Mouse (Mus musculus) macrophage (primary cell): ENCODE results near the gene Rabepk. TPM values are rescaled to one million over a fixed set of nuclear protein-coding genes. Genes with fewer than 3 reads are reported as not detected.
"Not testable (repeated sequence)": the region's sequence is repeated elsewhere in the genome, so short reads cannot be mapped to it uniquely, and the experiment has no call there.

Experiments used
- H3K27ac ChIP-seq: fragments of 350-480 bp; formaldehyde crosslinking; 2 replicates; pipeline ENCODE4 v1.9.0; 2021
- H3K36me3 ChIP-seq: fragments of 350-480 bp; formaldehyde crosslinking; 2 replicates; pipeline ENCODE4 v1.9.0; 2021; ENCODE audit errors: inconsistent target
- H3K4me3 ChIP-seq: fragments of 350-480 bp; formaldehyde crosslinking; 2 replicates; pipeline ENCODE4 v1.9.0; 2021; ENCODE audit errors: inconsistent target
- H3K79me2 ChIP-seq: fragments of 350-480 bp; formaldehyde crosslinking; 2 replicates; pipeline ENCODE4 v1.9.0; 2021; ENCODE audit errors: inconsistent target
- WGBS: methylation state at CpG from one replicate; pipeline ENCODE4 v1.1.7; 2026; ENCODE audit warnings: inconsistent platforms; ENCODE audit not compliant: missing documents; 5-methylcytosine and 5-hydroxymethylcytosine counted together
- polyA plus RNA-seq: library from polyadenylated mRNA; stranded (reverse); fragments of 250-400 nt; gene quantifications from 3 replicates; pipeline ENCODE4 v1.2.4, GENCODE M21; 2018; ENCODE audit warnings: inconsistent platforms

Gene Rabepk
- polyA plus RNA-seq, 1 experiment from 2014 or later = 15.9 TPM

DNA sequence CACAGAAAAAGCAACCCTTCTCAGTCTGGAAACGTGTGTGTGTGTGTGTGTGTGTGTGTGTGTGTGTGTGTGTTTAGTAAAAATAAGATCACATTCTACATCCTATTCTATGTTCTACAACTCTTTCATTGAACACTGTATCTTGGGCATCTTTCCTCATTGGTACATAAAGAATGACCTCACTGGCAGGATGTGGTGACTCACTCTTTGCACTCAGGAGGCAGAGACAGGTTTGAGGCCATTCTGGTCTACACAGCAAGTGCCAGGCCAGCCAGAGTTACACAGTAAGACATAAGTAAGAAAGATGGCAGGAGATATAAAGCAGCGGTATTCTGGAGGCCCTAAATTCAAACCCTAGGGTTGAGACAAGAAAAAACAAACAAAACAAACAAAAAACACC is 36.8 kb downstream of the Rabepk start:
- Histone ChIP-seq H3K4me3 (no peak overlapping the region), H3K79me2 (no peaks in the 10 kb centered on the region), H3K27ac (no peak overlapping the region), H3K36me3 (no peaks in the 10 kb centered on the region)
- WGBS = 89% methylated on average over 1 of the region's 2 CpGs

DNA sequence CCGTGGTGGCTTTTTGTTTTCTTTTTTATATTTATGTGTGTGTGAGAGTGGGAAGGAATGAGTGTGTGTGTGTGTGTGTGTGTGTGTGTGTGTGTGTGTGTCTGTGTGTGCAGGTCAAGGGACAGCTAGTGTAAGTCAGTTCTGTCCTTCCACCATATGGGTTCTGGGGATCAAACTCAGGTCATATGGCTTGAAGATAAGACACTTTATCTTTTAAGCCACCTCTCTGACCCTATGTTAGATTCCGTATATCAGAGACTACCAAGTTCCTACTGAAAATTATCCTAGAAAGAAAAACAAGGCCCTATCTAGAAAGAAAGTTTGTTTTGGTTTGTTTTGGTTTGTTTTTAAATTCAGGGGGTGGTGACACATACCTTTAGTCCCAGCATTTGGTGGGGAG is 37.5 kb downstream of the Rabepk start:
- Histone ChIP-seq H3K27ac (no peak overlapping the region), H3K4me3 (no peak overlapping the region), H3K36me3 (no peaks in the 10 kb centered on the region), H3K79me2 (no peaks in the 10 kb centered on the region)
- 85% methylated on average over 2 of the region's 2 CpGs for WGBS

DNA sequence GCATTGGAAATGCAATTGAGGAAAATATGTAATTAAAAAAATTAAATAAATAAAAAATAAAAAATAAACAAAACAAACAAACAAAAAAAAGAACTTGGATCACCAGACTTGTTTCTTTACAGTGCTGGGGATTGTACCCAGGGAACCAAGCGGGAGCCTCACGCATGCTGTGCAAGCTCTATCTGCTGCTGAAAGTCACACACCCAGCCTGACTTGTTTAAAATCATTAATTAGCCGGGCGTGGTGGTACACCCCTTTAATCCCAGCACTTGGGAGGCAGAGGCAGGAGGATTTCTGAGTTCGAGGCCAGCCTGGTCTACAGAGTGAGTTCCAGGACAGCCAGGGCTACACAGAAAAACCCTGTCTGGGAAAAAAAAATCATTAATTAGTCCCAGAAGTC is 38.4 kb downstream of the Rabepk start:
- not testable (repeated sequence) for H3K4me3 ChIP-seq, H3K27ac ChIP-seq, H3K36me3 ChIP-seq, H3K79me2 ChIP-seq
- 92% methylated on average over 4 of the region's 5 CpGs for WGBS

DNA sequence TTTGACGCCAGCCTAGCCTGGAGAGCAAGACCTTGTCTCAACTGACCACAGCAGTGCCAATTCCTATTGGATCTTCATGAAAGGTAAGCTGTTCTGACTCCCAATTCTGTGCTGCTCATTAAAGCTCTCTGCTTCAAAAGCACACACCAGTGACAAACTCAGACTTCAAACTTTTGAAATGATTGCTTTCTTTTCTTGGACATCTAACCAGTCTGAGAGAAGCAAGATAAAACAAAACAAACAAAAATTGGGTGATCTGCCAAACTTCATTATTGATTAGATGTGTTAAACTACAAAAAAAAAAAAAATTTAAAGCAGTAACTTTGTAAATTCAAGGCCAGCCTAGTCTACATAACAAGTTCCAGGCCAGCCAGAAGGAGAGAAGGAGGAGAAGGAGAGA is 42.4 kb downstream of the Rabepk start:
- no peak overlapping the region for H3K27ac ChIP-seq
- 100% methylated on average over 1 of the region's 1 CpGs for WGBS
- no peak overlapping the region for H3K4me3 ChIP-seq
- H3K79me2 ChIP-seq = peaks cover 14% of the 10 kb centered on the region
- H3K36me3 ChIP-seq = no peaks in the 10 kb centered on the region

DNA sequence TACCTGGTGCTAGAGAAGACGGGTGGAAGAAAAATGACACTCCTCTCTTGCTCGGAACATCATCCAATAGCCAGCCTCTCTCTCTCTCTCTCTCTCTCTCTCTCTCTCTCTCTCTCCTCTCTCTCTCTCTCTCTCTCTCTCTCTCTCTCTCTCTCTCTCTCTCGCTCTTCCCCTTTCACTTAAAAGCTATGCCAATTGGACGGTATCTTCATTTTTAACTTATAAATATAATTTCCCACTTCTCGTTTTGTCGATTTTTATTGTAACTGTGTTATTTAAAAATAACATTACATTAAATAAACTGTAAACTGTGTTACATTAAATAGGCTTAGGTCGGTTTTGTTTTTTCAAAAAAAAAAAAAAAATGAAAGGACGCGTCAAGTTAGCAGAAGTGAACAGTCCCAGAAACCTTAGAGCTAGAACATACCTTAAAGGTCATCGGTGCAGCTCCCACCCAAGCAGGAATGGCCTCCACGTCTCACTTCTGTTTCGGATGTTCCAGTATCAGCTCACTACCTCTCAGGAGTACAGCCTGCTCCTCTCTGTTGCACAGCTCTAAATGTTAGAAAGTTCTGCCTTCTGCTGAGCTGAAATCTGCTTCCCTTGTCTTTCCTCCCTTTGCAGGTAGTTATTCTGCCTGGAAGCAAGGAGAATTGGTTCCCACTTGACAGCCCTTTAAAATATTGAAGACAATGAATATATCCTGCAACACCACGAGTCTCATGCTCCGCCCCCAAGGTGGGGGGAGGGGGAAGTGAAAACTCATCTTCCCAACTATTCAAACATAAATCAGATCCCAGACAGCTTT is 45.0 kb downstream of the Rabepk start, which contains the start of gene Gapvd1:
Gene Gapvd1 (minus strand): TSS at position 682 of the 808 bp plus-strand sequence.
- Histone ChIP-seq H3K79me2 (peaks cover 40% of the 10 kb centered on the region), H3K27ac (peak within 1 kb of the TSS; percentile 35), H3K4me3 (peak within 1 kb of the TSS; percentile 39), H3K36me3 (no peaks in the 10 kb centered on the region)
- 4% methylated on average over 10 of the region's 14 CpGs for WGBS

DNA sequence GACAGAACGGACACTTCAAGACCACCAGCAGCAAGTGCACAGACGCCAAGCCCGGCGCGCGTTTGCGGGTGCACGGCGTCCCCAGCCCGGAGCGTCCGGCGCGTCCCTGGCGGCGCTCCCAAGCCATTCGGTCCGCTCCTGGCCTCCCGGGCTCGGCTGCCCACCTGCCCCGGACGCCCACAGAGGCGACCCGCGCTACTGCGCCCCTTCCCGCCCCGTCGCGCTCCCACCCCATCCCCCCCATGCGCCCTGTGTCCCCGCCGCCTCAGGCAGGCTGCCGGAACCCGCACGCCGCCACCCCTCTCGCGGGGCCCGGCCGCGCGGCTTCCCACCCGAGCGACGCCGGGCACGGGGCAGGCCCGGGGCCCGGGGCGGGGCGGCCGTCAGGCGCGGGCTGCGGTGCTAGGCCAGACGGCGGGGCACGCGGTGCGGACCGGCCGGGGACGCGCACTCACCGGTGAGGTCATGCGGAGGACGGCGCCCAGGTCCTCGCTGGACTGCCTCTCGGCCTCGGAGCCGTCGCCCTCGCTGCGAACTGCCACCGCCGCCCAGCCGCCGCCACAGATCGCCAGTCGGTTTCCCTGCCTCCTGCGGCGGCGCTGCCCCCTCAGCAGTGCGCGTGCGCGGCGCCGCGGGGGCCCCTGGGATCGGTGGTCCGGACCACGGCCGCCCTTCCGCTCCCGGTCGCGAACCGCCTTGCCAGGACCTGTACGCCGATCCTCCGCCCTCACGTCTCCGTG is 45.7 kb downstream of the Rabepk start:
- peak overlapping the region; percentile 35 for H3K27ac ChIP-seq
- no peaks in the 10 kb centered on the region for H3K36me3 ChIP-seq
- under 1% methylated on average over 78 of the region's 106 CpGs for WGBS
- peak overlapping the region; percentile 65 for H3K4me3 ChIP-seq
- peaks cover 47% of the 10 kb centered on the region for H3K79me2 ChIP-seq

DNA sequence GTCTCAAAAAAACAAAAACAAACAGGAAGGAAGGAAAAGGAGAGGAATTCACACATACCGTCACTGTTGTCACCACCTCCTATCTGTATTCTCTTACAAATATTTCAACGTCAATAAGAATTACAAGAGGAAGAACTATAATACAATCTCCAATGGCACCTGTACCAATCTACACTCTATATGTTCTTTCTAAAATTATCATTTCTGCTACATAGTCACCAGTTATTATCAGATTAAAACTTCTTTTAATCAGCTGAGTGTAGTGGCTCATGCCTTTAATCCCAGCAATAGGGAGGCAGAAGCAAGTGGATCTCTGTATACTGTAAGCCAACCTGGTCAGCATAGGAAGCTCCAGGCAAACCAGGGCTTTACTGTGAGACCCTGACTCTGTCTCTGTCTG is 49.5 kb downstream of the Rabepk start:
- no peak overlapping the region for H3K4me3 ChIP-seq
- H3K79me2 ChIP-seq = peaks cover 85% of the 10 kb centered on the region
- H3K27ac ChIP-seq = no peak overlapping the region
- 74% methylated on average over 2 of the region's 2 CpGs for WGBS
- no peaks in the 10 kb centered on the region for H3K36me3 ChIP-seq

DNA sequence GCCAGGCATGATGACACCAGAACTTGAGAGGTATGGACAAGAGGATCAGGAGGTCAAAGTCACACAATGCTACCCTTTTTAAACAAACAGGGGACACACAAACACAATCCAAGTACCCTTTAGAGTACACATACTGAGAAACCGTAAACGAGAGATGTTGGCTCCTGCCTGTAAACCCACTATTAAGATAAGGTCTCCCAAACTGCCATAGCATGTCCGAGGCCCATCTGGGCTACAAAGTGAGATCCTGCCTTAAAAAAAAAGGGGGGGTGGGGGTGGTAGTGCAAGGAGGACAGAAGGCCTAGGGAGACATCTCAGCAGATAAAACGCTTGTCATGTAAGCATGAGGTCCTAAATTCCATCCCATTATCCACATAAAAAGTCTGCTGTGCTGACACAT is 51.2 kb downstream of the Rabepk start:
- Histone ChIP-seq H3K27ac (no peak overlapping the region), H3K36me3 (no peaks in the 10 kb centered on the region), H3K79me2 (peaks cover 100% of the 10 kb centered on the region), H3K4me3 (no peak overlapping the region)
- WGBS = 94% methylated on average over 4 of the region's 4 CpGs

DNA sequence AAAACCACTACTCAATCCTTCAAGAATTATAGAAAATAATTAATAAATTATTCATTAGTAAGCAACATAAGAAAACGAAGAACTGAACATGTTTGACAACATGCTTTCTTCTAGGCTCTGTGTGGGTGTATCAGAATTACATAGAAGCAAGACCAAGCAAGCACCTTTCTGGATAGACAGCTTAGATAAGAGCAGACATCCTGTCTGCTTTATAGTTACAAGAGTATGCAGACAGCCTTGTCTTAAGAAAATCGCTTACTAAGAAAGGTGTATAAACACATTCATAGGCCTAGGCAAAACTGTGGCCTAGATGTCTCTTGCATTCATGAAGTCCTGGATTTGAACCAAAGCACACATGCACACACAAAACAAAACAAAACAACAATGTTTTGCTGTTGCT is 54.0 kb downstream of the Rabepk start:
- no peak overlapping the region for H3K27ac ChIP-seq
- peaks cover 100% of the 10 kb centered on the region for H3K79me2 ChIP-seq
- 95% methylated on average over 2 of the region's 2 CpGs for WGBS
- H3K36me3 ChIP-seq = no peaks in the 10 kb centered on the region
- no peak overlapping the region for H3K4me3 ChIP-seq

DNA sequence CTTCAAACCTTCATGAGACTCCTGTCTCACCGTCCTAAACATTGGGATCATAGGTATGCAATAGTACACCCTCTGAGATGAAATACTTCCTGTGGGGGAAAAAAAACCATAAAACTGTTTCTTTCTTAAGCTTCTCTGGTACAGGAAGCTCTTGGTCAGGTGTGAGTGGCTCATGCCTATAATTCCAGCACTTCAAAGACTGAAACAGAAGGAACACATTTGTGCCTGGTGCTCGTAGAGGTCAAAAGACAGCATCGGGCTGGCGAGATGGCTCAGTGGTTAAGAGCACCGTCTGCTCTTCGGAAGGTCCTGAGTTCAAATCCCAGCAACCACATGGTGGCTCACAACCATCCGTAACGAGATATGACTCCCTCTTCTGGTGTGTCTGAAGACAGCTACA is 55.2 kb downstream of the Rabepk start:
- 47% methylated on average over 3 of the region's 8 CpGs for WGBS
- Histone ChIP-seq H3K4me3 (no peak overlapping the region), H3K27ac (no peak overlapping the region), H3K36me3 (no peaks in the 10 kb centered on the region), H3K79me2 (peaks cover 100% of the 10 kb centered on the region)

DNA sequence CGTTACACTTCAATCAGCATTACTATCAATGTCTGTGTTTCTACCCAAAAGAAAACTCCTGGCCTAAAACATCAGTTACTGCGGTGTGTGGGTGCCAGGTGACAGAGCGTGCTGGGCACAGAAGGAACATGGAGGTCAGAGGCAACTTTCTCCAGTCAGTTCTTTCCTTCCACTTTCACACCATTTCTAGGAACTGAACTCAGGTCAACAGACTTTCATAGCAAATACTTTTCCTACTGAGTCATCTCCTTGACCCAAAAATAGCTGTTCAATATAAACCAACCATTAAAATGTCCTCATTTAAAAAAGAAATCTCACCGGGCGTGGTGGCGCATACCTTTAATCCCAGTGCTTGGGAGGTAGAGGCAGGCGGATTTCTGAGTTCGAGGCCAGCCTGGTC is 57.0 kb downstream of the Rabepk start:
- 83% methylated on average over 8 of the region's 8 CpGs for WGBS
- H3K79me2 ChIP-seq = peaks cover 100% of the 10 kb centered on the region
- H3K27ac ChIP-seq = no peak overlapping the region
- H3K36me3 ChIP-seq = no peaks in the 10 kb centered on the region
- no peak overlapping the region for H3K4me3 ChIP-seq

DNA sequence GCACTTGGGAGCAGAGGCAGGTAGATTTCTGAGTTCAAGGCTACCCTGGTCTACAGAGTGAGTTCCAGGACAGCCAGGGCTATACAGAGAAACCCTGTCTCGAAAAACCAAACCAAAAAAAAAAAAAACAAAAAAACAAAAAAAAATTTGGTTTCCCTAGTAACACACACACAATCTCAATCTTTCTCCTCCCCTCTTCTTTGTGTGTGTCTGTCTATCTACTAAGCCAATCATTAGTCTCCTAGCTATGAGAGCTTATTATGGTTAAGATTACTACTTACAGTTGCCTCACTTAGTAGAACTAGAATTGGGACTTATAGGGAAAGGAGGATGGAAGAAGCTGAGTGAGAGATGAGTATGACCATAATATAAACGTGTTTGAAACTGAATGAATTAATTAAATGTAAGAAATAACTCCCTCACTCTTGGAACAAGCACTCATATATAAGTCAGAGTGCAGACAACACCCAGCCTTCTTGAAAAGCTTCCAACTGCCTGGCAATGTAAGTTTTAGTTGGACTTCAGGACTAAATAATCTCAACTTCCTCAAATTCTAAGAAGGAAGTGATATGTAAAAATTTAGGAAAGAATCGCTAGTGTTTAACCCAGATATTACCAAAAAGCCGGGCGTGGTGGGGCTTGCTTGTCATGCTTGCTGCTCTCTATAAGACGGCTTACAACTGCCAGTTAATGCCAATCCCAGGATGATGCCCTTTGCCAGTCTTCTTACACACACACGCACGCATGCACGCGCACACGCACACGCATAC is 58.1 kb downstream of the Rabepk start:
- Histone ChIP-seq H3K4me3 (no peak overlapping the region), H3K27ac (peak overlapping the region; percentile 44), H3K36me3 (no peaks in the 10 kb centered on the region), H3K79me2 (peaks cover 100% of the 10 kb centered on the region)
- WGBS = 31% methylated on average over 12 of the region's 12 CpGs

DNA sequence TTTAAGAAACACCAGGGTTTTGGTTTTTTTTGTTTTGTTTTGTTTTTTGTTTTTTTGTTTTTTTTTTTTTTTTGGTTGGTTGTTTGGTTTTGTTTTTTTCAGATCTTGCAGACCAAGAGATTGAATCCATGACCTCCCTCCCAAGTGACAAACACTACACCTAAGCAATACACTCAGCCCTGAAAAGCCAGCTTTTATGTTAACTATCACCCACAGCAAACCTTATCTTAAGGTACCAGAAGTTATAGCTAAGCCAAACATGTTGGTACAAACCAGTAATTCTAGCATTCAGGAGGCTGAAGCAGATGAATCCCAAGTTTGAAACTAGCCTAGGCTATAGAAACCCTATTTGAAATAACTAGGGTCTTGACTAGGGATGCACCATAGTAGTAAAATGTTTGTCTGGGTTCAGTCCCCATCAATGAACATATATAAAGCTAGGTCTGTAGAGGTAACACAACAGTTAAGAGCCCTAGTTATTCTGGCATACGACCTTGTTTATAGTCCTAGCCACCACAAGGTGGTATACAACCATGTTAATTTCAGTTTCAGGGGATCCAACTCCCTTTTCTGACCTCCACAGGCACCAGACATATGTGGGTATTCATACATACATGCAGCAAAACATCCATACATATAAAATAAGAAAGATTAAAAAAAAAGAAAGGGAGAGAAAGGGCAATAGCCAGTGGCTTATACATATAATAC is 59.9 kb downstream of the Rabepk start:
- H3K4me3 ChIP-seq = no peak overlapping the region
- H3K27ac ChIP-seq = no peak overlapping the region
- H3K36me3 ChIP-seq = no peaks in the 10 kb centered on the region
- WGBS = 73% methylated on average over 1 of the region's 1 CpGs
- peaks cover 100% of the 10 kb centered on the region for H3K79me2 ChIP-seq

DNA sequence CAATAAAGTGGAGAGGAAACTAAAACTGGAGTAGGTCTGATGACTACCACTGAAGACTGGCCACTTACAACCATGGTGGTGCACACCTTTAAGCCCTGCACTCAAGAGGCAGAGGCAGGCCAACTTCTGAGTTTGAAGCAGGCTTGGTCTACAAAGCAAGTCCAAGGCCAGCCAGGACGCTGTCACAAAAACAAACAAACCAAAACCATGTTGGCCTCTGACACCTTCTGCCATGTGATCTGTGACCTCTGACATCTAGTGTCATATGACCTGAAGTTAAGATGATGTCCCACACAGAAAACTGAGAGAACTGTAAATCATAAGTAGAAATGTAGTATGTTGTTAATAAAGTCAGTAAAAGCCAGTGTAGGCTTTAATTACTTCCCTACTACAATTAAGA is 61.8 kb downstream of the Rabepk start:
- H3K27ac ChIP-seq = no peak overlapping the region
- peaks cover 100% of the 10 kb centered on the region for H3K79me2 ChIP-seq
- H3K36me3 ChIP-seq = no peaks in the 10 kb centered on the region
- WGBS = 92% methylated on average over 1 of the region's 1 CpGs
- H3K4me3 ChIP-seq = no peak overlapping the region
